Mouse (Mus musculus) myocyte (in vitro differentiated cells): ENCODE measurements around the gene Aldh16a1.

Source experiments
- E2F4 ChIP-seq: IDR thresholded peaks from one replicate; pipeline ENCODE4 v1.6.1; 2011; ENCODE audit warnings: mild to moderate bottlenecking, control low read depth, moderate library complexity; ENCODE audit not compliant: insufficient read depth
- MAX ChIP-seq: IDR thresholded peaks from one replicate; pipeline ENCODE4 v1.6.1; 2011; ENCODE audit warnings: low read depth, mild to moderate bottlenecking, control low read depth
- MYOG ChIP-seq, 3 experiments: IDR thresholded peaks; one replicate each; pipeline ENCODE4 v1.6.1; 2011; ENCODE audit warnings: control low read depth in 2 of 3, low read depth in 2 of 3, mild to moderate bottlenecking in 2 of 3; ENCODE audit not compliant: insufficient read length in 2 of 3, control insufficient read depth in 1 of 3, insufficient read depth in 1 of 3
- POLR2A ChIP-seq: IDR thresholded peaks from one replicate; pipeline ENCODE4 v1.6.1; 2011; ENCODE audit warnings: low read depth, mild to moderate bottlenecking, control low read depth, moderate library complexity; ENCODE audit not compliant: insufficient read length
- TCF12 ChIP-seq: IDR thresholded peaks from one replicate; pipeline ENCODE4 v1.6.1; 2011; ENCODE audit warnings: mild to moderate bottlenecking, control low read depth; ENCODE audit not compliant: poor library complexity, insufficient read depth, severe bottlenecking
- USF1 ChIP-seq: IDR thresholded peaks from one replicate; pipeline ENCODE4 v1.6.1; 2011; ENCODE audit warnings: low read depth, mild to moderate bottlenecking, control low read depth, moderate library complexity

GRCm38 (mm10) chr7:45107052-45107645 lies 47.2 kb downstream of the Aldh16a1 start:
- TF ChIP-seq POLR2A (no peak), E2F4 (no peak), TCF12 (no peak), MYOG (IDR thresholded peaks at IDR 0.05; ENCODE audit: control insufficient read depth in 1 of 3, insufficient read depth in 1 of 3, insufficient read length in 2 of 3, low read depth in 2 of 3) (no peak), MAX (no peak), USF1 (no peak)
